Mouse (Mus musculus) CD8-positive naive resting alpha-beta T cell, adult 2 months (primary cell): ENCODE data around the gene Olfr873.
"Not testable (repeated sequence)": the region's sequence is repeated elsewhere in the genome, so short reads cannot be mapped to it uniquely, and the experiment has no call there.

ENCODE experiments used
- DNase-seq, 2 experiments: peaks; one replicate each; pipeline ENCODE4 v3.0.0; 2022; ENCODE audit warnings: low read depth in 2 of 2, low spot score in 2 of 2

The Olfr873 gene

DNA sequence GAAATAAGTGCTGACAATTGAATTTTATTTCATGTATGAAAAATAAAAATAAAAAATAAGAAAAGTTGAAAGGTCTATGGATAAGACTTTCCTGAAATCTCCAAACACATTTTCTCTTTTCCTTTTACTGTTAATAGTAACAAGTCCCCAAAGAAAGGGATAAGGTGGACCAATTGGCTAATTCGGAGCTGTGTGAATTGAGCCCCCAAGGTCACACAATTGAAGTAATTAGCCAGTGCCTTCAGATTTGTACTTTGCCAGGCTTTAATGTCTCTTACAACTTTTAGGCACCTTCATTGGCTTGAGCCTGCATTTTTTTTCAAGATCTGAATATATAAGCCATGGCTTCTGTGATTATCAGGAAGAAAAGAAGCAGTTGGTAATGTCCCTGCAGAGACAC lies at the start of gene Olfr873:
Olfr873 (plus strand) TSS at position 301 of the 400 bp plus-strand sequence.
- DNase-seq: no peak

DNA sequence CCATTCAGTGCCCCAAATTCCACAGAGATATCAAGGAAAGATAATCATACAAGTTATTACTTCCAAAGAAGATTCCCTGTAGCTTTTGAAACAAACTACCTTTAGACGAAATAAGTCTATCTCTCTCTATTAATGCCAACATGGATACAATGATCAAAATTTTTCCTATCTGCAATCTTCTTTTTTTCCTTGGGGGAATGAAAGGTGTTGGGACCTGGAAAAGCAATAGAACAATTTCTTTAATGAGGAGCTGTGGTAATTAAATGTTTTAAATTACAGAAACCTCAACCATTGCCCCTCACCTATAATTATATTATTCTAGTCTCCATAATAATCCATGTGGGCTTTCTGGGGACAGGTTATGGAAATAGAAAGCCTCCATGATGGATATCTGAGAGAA lies 16.3 kb upstream of the Olfr873 start, which contains the start of gene Olfr39:
Olfr39 (plus strand) TSS at position 301 of the 400 bp plus-strand sequence.
- no peak for DNase-seq

DNA sequence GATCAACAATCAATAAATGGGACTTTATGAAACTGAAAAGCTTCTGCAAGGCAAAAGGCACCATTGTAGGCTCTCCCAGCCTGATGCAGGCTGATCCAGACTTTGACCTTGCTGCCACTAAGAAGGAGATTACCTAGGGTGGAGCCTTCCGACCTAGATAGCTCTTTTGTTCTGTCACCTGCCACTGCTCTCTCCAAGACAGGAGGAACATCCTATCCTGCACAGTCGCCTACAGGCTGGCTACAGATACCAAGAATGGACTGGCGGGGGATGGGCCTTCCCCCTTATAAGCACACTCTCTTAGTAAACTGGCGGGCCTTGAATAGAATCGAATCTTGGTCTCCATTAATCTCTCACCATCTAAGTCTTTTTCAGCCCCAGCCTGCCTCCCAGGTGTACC lies 2.8 kb upstream of the Olfr873 start:
- not testable (repeated sequence) for DNase-seq

DNA sequence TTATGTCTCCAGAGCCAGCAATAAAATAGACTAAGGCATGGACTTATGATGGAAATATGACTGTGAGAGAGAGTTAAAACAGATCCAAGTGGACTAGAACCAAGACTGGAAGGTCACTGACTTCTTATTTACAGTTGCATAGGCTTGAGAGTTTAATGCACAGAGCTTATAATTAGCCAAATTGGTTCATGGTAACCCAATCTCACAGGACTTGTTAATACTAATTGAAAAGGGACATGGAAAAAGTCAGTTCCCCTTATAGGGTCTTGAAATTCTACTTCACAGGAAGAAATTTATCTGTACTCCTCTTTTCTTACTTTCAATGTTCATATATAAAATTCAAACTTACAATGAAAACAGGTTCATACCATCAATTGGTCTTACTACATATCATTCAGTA lies 37.7 kb downstream of the Olfr873 start, which contains the start of gene Olfr18:
Olfr18 (minus strand) TSS at position 101 of the 400 bp plus-strand sequence.
- no peak for DNase-seq

DNA sequence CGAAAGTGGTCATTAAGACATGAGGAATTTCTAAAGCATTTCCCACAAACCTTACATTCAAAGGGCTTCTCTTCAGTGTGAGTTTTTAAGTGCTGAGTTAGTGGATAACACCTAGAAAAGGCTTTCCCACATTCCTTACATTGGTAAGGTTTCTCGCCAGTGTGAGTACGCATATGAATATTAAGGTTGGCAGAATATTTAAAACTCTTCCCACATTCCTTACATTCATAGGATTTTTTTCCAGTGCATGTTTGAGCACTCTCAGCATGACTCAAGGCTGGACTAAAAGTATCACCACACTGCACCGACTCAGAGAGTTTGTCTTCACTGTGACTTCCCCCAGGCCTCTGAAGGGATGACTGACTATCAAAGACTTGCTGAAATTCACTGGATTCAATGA lies 50.2 kb downstream of the Olfr873 start:
- DNase-seq: no peak
